Mouse (Mus musculus): Measurements from ENCODE around the gene Shisa7. TPM values are rescaled to one million over a fixed set of nuclear protein-coding genes. Genes with fewer than 3 reads are reported as not detected.
"Not testable (repeated sequence)": the region's sequence is repeated elsewhere in the genome, so short reads cannot be mapped to it uniquely, and the experiment has no call there.

Shisa7 gene
- total RNA-seq, 2 experiments from 2014 or later = 134 to 137 TPM

GRCm38 (mm10) chr7:4802247-4802646 is 42.2 kb downstream of the Shisa7 start:
- DNase-seq (ENCODE audit: low spot score in 2 of 2) = no peak

- DNase-seq (ENCODE audit: low spot score in 2 of 2) = peak in 1 of 2 experiments; percentile 58
Measured at GRCm38 (mm10) chr7:4795767-4796433, 48.6 kb downstream of the Shisa7 start.

GRCm38 (mm10) chr7:4794631-4795168 is 49.8 kb downstream of the Shisa7 start:
- no peak for DNase-seq (ENCODE audit: low spot score in 2 of 2)

GRCm38 (mm10) chr7:4793674-4794073 is 50.8 kb downstream of the Shisa7 start:
- DNase-seq (ENCODE audit: low spot score in 2 of 2) = no peak

- not testable (repeated sequence) for DNase-seq (ENCODE audit: low spot score in 2 of 2)
Measured at GRCm38 (mm10) chr7:4793248-4793647, 51.2 kb downstream of the Shisa7 start.

GRCm38 (mm10) chr7:4792278-4793212 is 52.0 kb downstream of the Shisa7 start, which contains the start of gene Rpl28:
Gene Rpl28 (plus strand): TSS chr7:4792874.
- DNase-seq (ENCODE audit: low spot score in 2 of 2) = peak; percentile 93 to 97

- no peak for DNase-seq (ENCODE audit: low spot score in 2 of 2)
Measured at GRCm38 (mm10) chr7:4789436-4789935, 55.0 kb downstream of the Shisa7 start, which contains the start of gene Tmem238. Gene Tmem238 (minus strand): TSS chr7:4789656.

- peak; percentile 39 to 54 for DNase-seq (ENCODE audit: low spot score in 2 of 2)
Measured at GRCm38 (mm10) chr7:4788499-4789435, 55.7 kb downstream of the Shisa7 start.

- DNase-seq (ENCODE audit: low spot score in 2 of 2) = no peak
Measured at GRCm38 (mm10) chr7:4783667-4784268, 60.7 kb downstream of the Shisa7 start.

- no peak for DNase-seq (ENCODE audit: low spot score in 2 of 2)
Measured at GRCm38 (mm10) chr7:4782759-4783158, 61.7 kb downstream of the Shisa7 start, which contains the start of the genes Il11 and Tmem190. Gene Il11 (minus strand): TSS chr7:4782859. Gene Tmem190 (plus strand): TSS chr7:4782937.

GRCm38 (mm10) chr7:4782130-4782529 is 62.4 kb downstream of the Shisa7 start:
- DNase-seq (ENCODE audit: low spot score in 2 of 2) = no peak

GRCm38 (mm10) chr7:4779921-4780320 is 64.6 kb downstream of the Shisa7 start:
- no peak for DNase-seq (ENCODE audit: low spot score in 2 of 2)

GRCm38 (mm10) chr7:4777851-4778637 is 66.5 kb downstream of the Shisa7 start:
- DNase-seq (ENCODE audit: low spot score in 2 of 2) = no peak

- DNase-seq (ENCODE audit: low spot score in 2 of 2) = no peak
Measured at GRCm38 (mm10) chr7:4776861-4777830, 67.3 kb downstream of the Shisa7 start.

- DNase-seq (ENCODE audit: low spot score in 2 of 2) = no peak
Measured at GRCm38 (mm10) chr7:4776131-4776530, 68.4 kb downstream of the Shisa7 start.
